In the genomic region with DNA sequence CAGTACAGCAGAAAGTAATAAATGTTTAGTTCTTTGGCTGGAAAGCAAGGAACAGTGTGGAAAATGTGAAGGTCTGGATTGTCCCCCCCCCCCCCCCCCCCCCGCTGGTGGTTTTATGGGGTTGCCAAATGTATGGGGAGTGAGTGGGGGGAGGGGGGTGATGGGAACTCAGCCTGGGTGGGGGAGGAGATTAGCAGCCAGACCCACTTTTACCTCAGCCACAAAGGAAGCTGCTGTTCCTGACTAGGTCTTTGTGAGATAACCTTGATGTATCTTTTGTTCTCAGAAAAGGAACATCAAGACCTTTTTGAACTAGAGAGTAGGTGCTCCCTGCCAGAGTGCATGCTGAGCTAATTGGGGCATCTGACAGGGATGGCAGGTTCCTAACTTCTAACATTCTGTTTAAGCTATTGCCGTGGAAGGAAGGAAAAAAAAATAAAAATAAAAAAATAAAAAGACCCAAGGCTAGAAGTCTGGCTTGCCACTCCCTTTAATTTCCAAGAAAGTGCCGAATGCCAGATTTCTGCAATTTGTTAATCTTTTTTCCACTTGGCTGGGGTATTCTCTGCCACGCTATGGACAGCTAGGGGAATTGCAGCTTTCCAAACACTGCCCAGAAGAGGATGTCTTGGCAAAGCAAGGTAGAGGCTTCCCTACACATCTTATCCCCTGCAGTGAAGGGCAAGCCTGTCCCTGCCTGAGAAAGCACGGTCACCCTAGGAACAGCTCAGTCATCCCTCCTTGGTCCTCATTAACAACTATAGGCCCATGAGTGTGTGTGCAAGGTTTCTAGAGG, we compare ENCODE assay signal across 10 mouse cellular contexts. TPM values are rescaled to one million over a fixed set of nuclear protein-coding genes. Genes with fewer than 3 reads are reported as not detected.
DNase-seq lines count a peak whose midpoint lies in the region; ATAC-seq and TF ChIP-seq lines count a peak whose summit lies in the region.
"Had no signal": no experiment of that assay in that cellular context is flagged by ENCODE, and none has a peak within 500 bp of the region (broad histone marks: within the 10 kb centered on the region; RNA-seq: fewer than 3 reads in every experiment).

No protein-coding gene starts in this region.

- H3K4me3 ChIP-seq in neural tube, embryonic 13.5 days = no peak overlapping the region
- no peak overlapping the region for H3K4me3 ChIP-seq in embryonic fibroblast, embryonic 13.5 days (ENCODE audit: insufficient read depth, low read length)
- H3K4me3 ChIP-seq: heart, embryonic 15.5 days; stomach, embryonic 15.5 days had no signal

- TF ChIP-seq CTCF in embryonic fibroblast, embryonic 13.5 days (IDR thresholded peaks at IDR 0.05; ENCODE audit: borderline replicate concordance, insufficient read depth, low read length) = no peak

- no peaks in the 10 kb centered on the region for H3K9me3 ChIP-seq in neural tube, embryonic 13.5 days
- H3K9me3 ChIP-seq: heart, embryonic 15.5 days; stomach, embryonic 15.5 days had no signal

- 32% methylated on average over 5 of the region's 5 CpGs for WGBS in neural tube, embryonic 13.5 days

- peaks cover 8% of the 10 kb centered on the region for H3K4me1 ChIP-seq in neural tube, embryonic 13.5 days (replicated peaks)
- H3K4me1 ChIP-seq in embryonic fibroblast, embryonic 13.5 days (ENCODE audit: control insufficient read depth, insufficient read depth, low read length) = 0 out of 2 replicates have a peak, but pooled peaks cover 2% of the 10 kb centered on the region
- H3K4me1 ChIP-seq: stomach, embryonic 15.5 days had no signal

- no peaks in the 10 kb centered on the region for H3K36me3 ChIP-seq in neural tube, embryonic 13.5 days
- H3K36me3 ChIP-seq: stomach, embryonic 15.5 days had no signal

- DNase-seq in frontal cortex, postnatal 25 days (ENCODE audit: low spot score in 2 of 2) = no peak
- no peak for DNase-seq in neural tube, embryonic 10.5 days (ENCODE audit: extremely low spot score, low spot score)
- peak; percentile 51 for DNase-seq in naive thymus-derived CD4-positive, alpha-beta T cell, adult 2 months (ENCODE audit: low read depth)
- no peak for DNase-seq in gastrocnemius, adult 8-10 months (ENCODE audit: low spot score in 2 of 2)
- no peak for DNase-seq in right cerebral cortex, postnatal 25 days

- no peaks in the 10 kb centered on the region for H3K27me3 ChIP-seq in neural tube, embryonic 13.5 days
- H3K27me3 ChIP-seq: heart, embryonic 15.5 days; stomach, embryonic 15.5 days had no signal

- H3K27ac ChIP-seq in neural tube, embryonic 13.5 days (replicated peaks) = no peak overlapping the region
- 0 out of 2 replicates have a peak overlapping the region, but pooled peaks have one; percentile 16 for H3K27ac ChIP-seq in embryonic fibroblast, embryonic 13.5 days (ENCODE audit: insufficient read depth, low read length)
- H3K27ac ChIP-seq: stomach, embryonic 15.5 days had no signal

- peak; percentile 85 for ATAC-seq in frontal cortex, adult (ENCODE audit: low TSS enrichment)
- ATAC-seq in neural tube, embryonic 13.5 days (ENCODE audit: low read depth) = peak; percentile 47; the same call in 1 of the 2 replicates

- H3K9ac ChIP-seq in neural tube, embryonic 13.5 days = no peak overlapping the region
- H3K9ac ChIP-seq: heart, embryonic 15.5 days; stomach, embryonic 15.5 days had no signal

- no peak overlapping the region for H3K4me2 ChIP-seq in neural tube, embryonic 13.5 days
- H3K4me2 ChIP-seq: heart, embryonic 15.5 days; stomach, embryonic 15.5 days had no signal

- no peak for TF ChIP-seq POLR2A in embryonic fibroblast, embryonic 13.5 days (IDR thresholded peaks at IDR 0.05; ENCODE audit: low read depth, low read length)

RNA-seq across cellular contexts. Expression of gene Nt5e, which starts 35.3 kb away (rescaled TPM):
- polyA plus RNA-seq in neural tube, embryonic 13.5 days (2015; fragmentation: Nextera tagmentation; extraction: Ambion mirVana) = 0.61 and 0.87 TPM in 2 replicates
- 2.5 and 4.0 TPM in 2 replicates for polyA plus RNA-seq in embryonic fibroblast, embryonic 13.5 days (2011; ENCODE audit: insufficient read length, low read depth, missing spikeins)
- total RNA-seq in gastrocnemius, adult 8-10 months (2022) = 1 to 10 TPM; 1.3 to 2.4 (median 1.9) TPM
